Mouse (Mus musculus): Measurements from ENCODE around the gene Arfgef2. TPM values are rescaled to one million over a fixed set of nuclear protein-coding genes. Genes with fewer than 3 reads are reported as not detected.

Arfgef2 gene
- polyA plus RNA-seq, 1 experiment: 8.4 TPM

GRCm38 (mm10) chr2:166779956-166780355, 25.4 kb upstream of the Arfgef2 start:
- no peak for TF ChIP-seq REST (IDR thresholded peaks at IDR 0.05; ENCODE audit: insufficient read depth, insufficient read length)
- TF ChIP-seq POLR2AphosphoS2 (IDR thresholded peaks at IDR 0.05; ENCODE audit: insufficient read length, low read depth): no peak
- no peak for TF ChIP-seq SRF (IDR thresholded peaks at IDR 0.05; ENCODE audit: control insufficient read depth, insufficient read length, low read depth)
- no peak for TF ChIP-seq TCF12 (IDR thresholded peaks at IDR 0.05; ENCODE audit: insufficient read depth, poor library complexity, severe bottlenecking)
- TF ChIP-seq MYOD1 (IDR thresholded peaks at IDR 0.05; ENCODE audit: control insufficient read depth in 1 of 3, insufficient read length in 2 of 3, low read depth in 2 of 3): no peak
- no peak for TF ChIP-seq MAX (IDR thresholded peaks at IDR 0.05; ENCODE audit: low read depth)
- TF ChIP-seq POLR2A (IDR thresholded peaks at IDR 0.05; ENCODE audit: insufficient read length, low read depth): no peak
- no peak for TF ChIP-seq MYOG (IDR thresholded peaks at IDR 0.05; ENCODE audit: control insufficient read depth in 1 of 3, insufficient read depth in 1 of 3, insufficient read length in 2 of 3, low read depth in 2 of 3)
- TF ChIP-seq USF1 (IDR thresholded peaks at IDR 0.05; ENCODE audit: low read depth): no peak
- TF ChIP-seq TCF3 (IDR thresholded peaks at IDR 0.05; ENCODE audit: insufficient read length, low read depth): no peak
- Histone ChIP-seq H3ac (ENCODE audit: control insufficient read depth, insufficient read length) (no peak overlapping the region), H3K4me2 (ENCODE audit: low read depth) (no peak overlapping the region), H3K4me3 (no peak overlapping the region), H3K79me2 (ENCODE audit: control insufficient read depth, insufficient read depth) (no peaks in the 10 kb centered on the region), H3K27me3 (ENCODE audit: control insufficient read depth, insufficient read depth, insufficient read length) (peaks cover 22% of the 10 kb centered on the region), H3K36me3 (ENCODE audit: control insufficient read depth, insufficient read depth) (no peaks in the 10 kb centered on the region)

GRCm38 (mm10) chr2:166780980-166781578, 24.3 kb upstream of the Arfgef2 start:
- TF ChIP-seq POLR2A (IDR thresholded peaks at IDR 0.05; ENCODE audit: insufficient read length, low read depth) (no peak), MAX (IDR thresholded peaks at IDR 0.05; ENCODE audit: low read depth) (no peak), POLR2AphosphoS2 (IDR thresholded peaks at IDR 0.05; ENCODE audit: insufficient read length, low read depth) (no peak), MYOG (IDR thresholded peaks at IDR 0.05; ENCODE audit: control insufficient read depth in 1 of 3, insufficient read depth in 1 of 3, insufficient read length in 2 of 3, low read depth in 2 of 3) (no peak), CEBPB (IDR thresholded peaks at IDR 0.05; ENCODE audit: insufficient read depth, poor library complexity, severe bottlenecking) (no peak), REST (IDR thresholded peaks at IDR 0.05; ENCODE audit: insufficient read depth, insufficient read length) (no peak), SRF (IDR thresholded peaks at IDR 0.05; ENCODE audit: control insufficient read depth, insufficient read length, low read depth) (no peak), USF1 (IDR thresholded peaks at IDR 0.05; ENCODE audit: low read depth) (no peak), TCF12 (IDR thresholded peaks at IDR 0.05; ENCODE audit: insufficient read depth, poor library complexity, severe bottlenecking) (no peak), MYOD1 (IDR thresholded peaks at IDR 0.05; ENCODE audit: control insufficient read depth in 1 of 3, insufficient read length in 2 of 3, low read depth in 2 of 3) (no peak), E2F4 (IDR thresholded peaks at IDR 0.05; ENCODE audit: insufficient read depth) (no peak), TCF3 (IDR thresholded peaks at IDR 0.05; ENCODE audit: insufficient read length, low read depth) (no peak)
- Histone ChIP-seq H3K4me3 (no peak overlapping the region), H3K27me3 (ENCODE audit: control insufficient read depth, insufficient read depth, insufficient read length) (peaks cover 22% of the 10 kb centered on the region)

GRCm38 (mm10) chr2:166784376-166784775, 21.0 kb upstream of the Arfgef2 start:
- H3ac ChIP-seq (ENCODE audit: control insufficient read depth, insufficient read length): no peak overlapping the region
- H3K4me2 ChIP-seq (ENCODE audit: low read depth): no peak overlapping the region
- peaks cover 13% of the 10 kb centered on the region for H3K27me3 ChIP-seq (ENCODE audit: control insufficient read depth, insufficient read depth, insufficient read length)
- TF ChIP-seq MYOG (IDR thresholded peaks at IDR 0.05; ENCODE audit: control insufficient read depth in 1 of 3, insufficient read depth in 1 of 3, insufficient read length in 2 of 3, low read depth in 2 of 3) (no peak), CEBPB (IDR thresholded peaks at IDR 0.05; ENCODE audit: insufficient read depth, poor library complexity, severe bottlenecking) (no peak), TCF12 (IDR thresholded peaks at IDR 0.05; ENCODE audit: insufficient read depth, poor library complexity, severe bottlenecking) (no peak), POLR2AphosphoS2 (IDR thresholded peaks at IDR 0.05; ENCODE audit: insufficient read length, low read depth) (no peak), USF1 (IDR thresholded peaks at IDR 0.05; ENCODE audit: low read depth) (no peak), MYOD1 (IDR thresholded peaks at IDR 0.05; ENCODE audit: control insufficient read depth in 1 of 3, insufficient read length in 2 of 3, low read depth in 2 of 3) (no peak), E2F4 (IDR thresholded peaks at IDR 0.05; ENCODE audit: insufficient read depth) (no peak)
- no peaks in the 10 kb centered on the region for H3K79me2 ChIP-seq (ENCODE audit: control insufficient read depth, insufficient read depth)
- no peaks in the 10 kb centered on the region for H3K36me3 ChIP-seq (ENCODE audit: control insufficient read depth, insufficient read depth)
- no peak overlapping the region for H3K4me3 ChIP-seq

More at GRCm38 (mm10) chr2:166780980-166781578, 24.3 kb upstream of the Arfgef2 start:
- peak overlapping the region; percentile 25 for H3K4me2 ChIP-seq (ENCODE audit: low read depth)
- H3K79me2 ChIP-seq (ENCODE audit: control insufficient read depth, insufficient read depth): no peaks in the 10 kb centered on the region
- H3ac ChIP-seq (ENCODE audit: control insufficient read depth, insufficient read length): no peak overlapping the region
- H3K36me3 ChIP-seq (ENCODE audit: control insufficient read depth, insufficient read depth): no peaks in the 10 kb centered on the region

- H3K36me3 ChIP-seq (ENCODE audit: control insufficient read depth, insufficient read depth): no peaks in the 10 kb centered on the region
- H3K27me3 ChIP-seq (ENCODE audit: control insufficient read depth, insufficient read depth, insufficient read length): no peaks in the 10 kb centered on the region
- H3K4me2 ChIP-seq (ENCODE audit: low read depth): peak overlapping the region; percentile 87
- H3K4me3 ChIP-seq: peak overlapping the region; percentile 40
- no peaks in the 10 kb centered on the region for H3K79me2 ChIP-seq (ENCODE audit: control insufficient read depth, insufficient read depth)
- peak overlapping the region; percentile 14 for H3ac ChIP-seq (ENCODE audit: control insufficient read depth, insufficient read length)
- TF ChIP-seq USF1 (IDR thresholded peaks at IDR 0.05; ENCODE audit: low read depth) (no peak), SRF (IDR thresholded peaks at IDR 0.05; ENCODE audit: control insufficient read depth, insufficient read length, low read depth) (no peak), E2F4 (IDR thresholded peaks at IDR 0.05; ENCODE audit: insufficient read depth) (no peak), POLR2AphosphoS2 (IDR thresholded peaks at IDR 0.05; ENCODE audit: insufficient read length, low read depth) (peak; percentile 61), MYOD1 (IDR thresholded peaks at IDR 0.05; ENCODE audit: control insufficient read depth in 1 of 3, insufficient read length in 2 of 3, low read depth in 2 of 3) (no peak), POLR2A (IDR thresholded peaks at IDR 0.05; ENCODE audit: insufficient read length, low read depth) (peak; percentile 69)
Measured at GRCm38 (mm10) chr2:166786353-166787004, 18.9 kb upstream of the Arfgef2 start.

Measured in myocyte (in vitro differentiated cells).